Mouse (Mus musculus) testis, adult 2 months (tissue): ENCODE data around the gene Cdh23.

Experiments used
- CTCF ChIP-seq: fragments of 200-500 bp; IDR thresholded peaks from 2 replicates; pipeline ENCODE4 v1.5.1; 2012; ENCODE audit warnings: low read depth, mild to moderate bottlenecking, inconsistent platforms, low read length, moderate library complexity; ENCODE audit not compliant: control insufficient read depth, insufficient read depth, insufficient replicate concordance
- POLR2A ChIP-seq: fragments of 200-500 bp; IDR thresholded peaks from 2 replicates; pipeline ENCODE4 v1.6.1; 2012; ENCODE audit warnings: low read depth, mild to moderate bottlenecking, inconsistent platforms, low read length, moderate library complexity; ENCODE audit not compliant: control insufficient read depth

- TF ChIP-seq CTCF = no peak
- TF ChIP-seq POLR2A = no peak
These were observed 43.2 kb downstream of the Cdh23 start for GRCm38 (mm10) chr10:60653106-60653505.
